Mouse (Mus musculus) left cerebral cortex, adult 8-10 months (tissue): ENCODE data around the gene Wnt7a. TPM values are rescaled to one million over a fixed set of nuclear protein-coding genes. Genes with fewer than 3 reads are reported as not detected.
A peak's percentile ranks its signal among the peaks of the same experiment; 100 is the strongest.

Experiments used
- DNase-seq, 2 experiments: peaks; one replicate each; pipeline ENCODE4 v3.0.0; 2022; ENCODE audit warnings: low spot score in 2 of 2
- total RNA-seq, 4 experiments: library from RNA; stranded (reverse); gene quantifications; 2 replicates each; pipeline ENCODE4 v1.2.4; 2022

The Wnt7a gene
- total RNA-seq, 4 experiments from 2014 or later = 11.8 to 18.2 (median 15.8) TPM

- DNase-seq = peak in 1 of 2 experiments; percentile 68
Observed at GRCm38 (mm10) chr6:91346071-91346905, 64.9 kb downstream of the Wnt7a start.

GRCm38 (mm10) chr6:91345091-91345490, 66.1 kb downstream of the Wnt7a start:
- DNase-seq = no peak

- no peak for DNase-seq
Observed at GRCm38 (mm10) chr6:91339612-91340246, 71.4 kb downstream of the Wnt7a start.

- DNase-seq = no peak
Observed at GRCm38 (mm10) chr6:91335470-91335869, 75.7 kb downstream of the Wnt7a start.

- no peak for DNase-seq
Observed at GRCm38 (mm10) chr6:91331886-91332285, 79.3 kb downstream of the Wnt7a start.

GRCm38 (mm10) chr6:91325556-91325955, 85.6 kb downstream of the Wnt7a start:
- DNase-seq = no peak

- no peak for DNase-seq
Observed at GRCm38 (mm10) chr6:91324752-91325151, 86.4 kb downstream of the Wnt7a start.

- no peak for DNase-seq
Observed at GRCm38 (mm10) chr6:91322001-91322772, 89.0 kb downstream of the Wnt7a start.

Other genes starting within 250 kb of the Wnt7a start
- gene Fbln2, start 198.9 kb downstream of the Wnt7a start, total RNA-seq = 1 to 10 TPM; 6.8 to 8.3 (median 7.3) TPM
- gene Chchd4, start 62.2 kb upstream of the Wnt7a start, total RNA-seq = 10 to 100 TPM; 20.6 to 22.3 (median 21.4) TPM
- gene Tmem43, start 62.3 kb upstream of the Wnt7a start, total RNA-seq = 10 to 100 TPM; 27.9 to 34.0 (median 29.9) TPM
- 10 to 100 TPM; 14.1 to 18.5 (median 17.1) TPM for gene Xpc, start 104.5 kb upstream of the Wnt7a start, total RNA-seq
- 10 to 100 TPM; 35.0 to 42.5 (median 36.8) TPM for gene Lsm3, start 104.6 kb upstream of the Wnt7a start, total RNA-seq